In genomic region chr4:92147134-92147533, GRCm38 (mm10) we compare ENCODE assay signal across 34 mouse cellular contexts. TPM values are rescaled to one million over a fixed set of nuclear protein-coding genes. Genes with fewer than 3 reads are reported as not detected.
"Had no signal": no experiment of that assay in that cellular context is flagged by ENCODE, and none has a peak within 500 bp of the region (broad histone marks: within the 10 kb centered on the region; RNA-seq: fewer than 3 reads in every experiment).

Izumo3 (minus strand) TSS chr4:92147234.

- H3K27me3 ChIP-seq: embryonic facial prominence, embryonic 12.5 days; embryonic facial prominence, embryonic 13.5 days; embryonic facial prominence, embryonic 15.5 days; forebrain, embryonic 12.5 days; forebrain, embryonic 13.5 days; forebrain, embryonic 15.5 days had no signal

- H3K27ac ChIP-seq: embryonic facial prominence, embryonic 10.5 days; embryonic facial prominence, embryonic 12.5 days; embryonic facial prominence, embryonic 13.5 days; embryonic facial prominence, embryonic 15.5 days; forebrain, embryonic 10.5 days; forebrain, embryonic 12.5 days; forebrain, embryonic 13.5 days; forebrain, embryonic 15.5 days; gastrocnemius, adult 2 months; heart, adult 2 months had no signal

- H3K36me3 ChIP-seq: embryonic facial prominence, embryonic 10.5 days; embryonic facial prominence, embryonic 12.5 days; embryonic facial prominence, embryonic 13.5 days; embryonic facial prominence, embryonic 15.5 days; forebrain, embryonic 10.5 days; forebrain, embryonic 12.5 days; forebrain, embryonic 15.5 days had no signal

- DNase-seq: cerebellum, adult 8-10 months; cerebellum, adult 9-10 months; cerebellum, adult 9-11 months; cerebellum, postnatal 10 days; cerebellum, postnatal 14 days; cerebellum, postnatal 25 days; cerebellum, postnatal 36 days; embryo, embryonic 11 days; forebrain, postnatal 0 days; gastrocnemius, adult 2 months; gastrocnemius, postnatal 10 days; gastrocnemius, postnatal 14 days; gastrocnemius, postnatal 25 days; gastrocnemius, postnatal 36 days; heart, adult 11 months; heart, adult 18-20 months; heart, adult 2 months had no signal

- H3K4me3 ChIP-seq: embryonic facial prominence, embryonic 10.5 days; embryonic facial prominence, embryonic 12.5 days; embryonic facial prominence, embryonic 13.5 days; embryonic facial prominence, embryonic 15.5 days; erythroblast, embryonic 14.5 days; forebrain, embryonic 10.5 days; forebrain, embryonic 12.5 days; forebrain, embryonic 13.5 days; forebrain, embryonic 15.5 days; gastrocnemius, adult 2 months; heart, adult 2 months had no signal

- H3K4me1 ChIP-seq: embryonic facial prominence, embryonic 10.5 days; embryonic facial prominence, embryonic 12.5 days; embryonic facial prominence, embryonic 13.5 days; embryonic facial prominence, embryonic 15.5 days; forebrain, embryonic 10.5 days; forebrain, embryonic 12.5 days; forebrain, embryonic 13.5 days; forebrain, embryonic 15.5 days had no signal

RNA-seq across cellular contexts. Expression of gene Izumo3, which starts in this region (rescaled TPM):
- polyA plus RNA-seq: cortical plate, adult 2 months; embryonic facial prominence, embryonic 10.5 days; embryonic facial prominence, embryonic 11.5 days; embryonic facial prominence, embryonic 12.5 days; embryonic facial prominence, embryonic 13.5 days; embryonic facial prominence, embryonic 14.5 days; embryonic facial prominence, embryonic 15.5 days; erythroblast, embryonic 14.5 days; forebrain, embryonic 10.5 days; forebrain, embryonic 11.5 days; forebrain, embryonic 12.5 days; forebrain, embryonic 13.5 days; forebrain, embryonic 14.5 days; forebrain, embryonic 15.5 days; forebrain, embryonic 16.5 days; forebrain, postnatal 0 days; frontal cortex, adult 2 months; gonadal fat pad, adult 2 months; heart, adult 2 months had no signal
